Mouse (Mus musculus) CH12.LX (cell line): ENCODE measurements around the gene Myh9. TPM values are rescaled to one million over a fixed set of nuclear protein-coding genes. Genes with fewer than 3 reads are reported as not detected.
A peak's percentile ranks its signal among the peaks of the same experiment; 100 is the strongest.

Experiments used
- DNase-seq: peaks from one replicate; pipeline ENCODE4 v3.0.0-alpha.2; 2013; ENCODE audit errors: extremely low read depth
- H3K27ac ChIP-seq: 2 replicates; pipeline ENCODE4 v1.5.1; 2012; ENCODE audit warnings: low read depth, mild to moderate bottlenecking, control low read depth, moderate library complexity; ENCODE audit not compliant: insufficient read depth
- H3K27me3 ChIP-seq: replicated peaks from 2 replicates; pipeline ENCODE3; 2012; ENCODE audit warnings: inconsistent platforms
- H3K36me3 ChIP-seq, 2 experiments: replicated peaks in 1 of 2; 2 replicates each; pipeline versions ENCODE3 to v1.6.1; 2012; ENCODE audit warnings: inconsistent platforms in 1 of 2, low read length in 1 of 2, mild to moderate bottlenecking in 1 of 2, mixed read lengths in 1 of 2, moderate library complexity in 1 of 2; ENCODE audit not compliant: control insufficient read depth in 1 of 2, insufficient read depth in 1 of 2
- H3K4me1 ChIP-seq, 2 experiments: 2 replicates each; pipeline ENCODE4 v1.6.1; 2012; ENCODE audit warnings: inconsistent platforms in 1 of 2, moderate library complexity in 1 of 2; ENCODE audit not compliant: insufficient read depth in 2 of 2, control insufficient read depth in 1 of 2
- H3K4me2 ChIP-seq: 2 replicates; pipeline ENCODE4 v1.6.1; 2012; ENCODE audit warnings: low read depth, mild to moderate bottlenecking, control low read depth; ENCODE audit not compliant: poor library complexity, insufficient read depth, severe bottlenecking
- H3K4me3 ChIP-seq, 3 experiments: fragments of 150-350 bp in 1 of 3; sonication (generic) in 1 of 3; replicated peaks in 1 of 3; 2 replicates each; pipeline versions ENCODE3 to v1.5.1; 2011 to 2012; ENCODE audit warnings: low read depth in 2 of 3, low read length in 2 of 3, mild to moderate bottlenecking in 2 of 3, moderate library complexity in 2 of 3, control low read depth in 1 of 3, improper control_type of control experiment in 1 of 3, inconsistent platforms in 1 of 3, mixed read lengths in 1 of 3; ENCODE audit not compliant: poor library complexity in 1 of 3
- H3K79me2 ChIP-seq: replicated peaks from 2 replicates; pipeline ENCODE4 v1.6.1; 2012; ENCODE audit warnings: mild to moderate bottlenecking, moderate library complexity; ENCODE audit not compliant: control insufficient read depth, poor library complexity, insufficient read depth, severe bottlenecking; ENCODE audit errors: extremely low read depth
- H3K9ac ChIP-seq: 2 replicates; pipeline ENCODE4 v1.6.1; 2012; ENCODE audit warnings: low read depth, mild to moderate bottlenecking, control low read depth, moderate library complexity; ENCODE audit not compliant: insufficient read depth
- H3K9me3 ChIP-seq: replicated peaks from 2 replicates; pipeline ENCODE3; 2012; ENCODE audit warnings: low read length, inconsistent platforms, mixed read lengths
- BHLHE40 ChIP-seq: IDR thresholded peaks from 2 replicates; pipeline ENCODE4 v1.6.1; 2011; ENCODE audit warnings: mild to moderate bottlenecking, low read depth, low read length, improper control_type of control experiment
- CHD1 ChIP-seq: IDR thresholded peaks from 2 replicates; pipeline ENCODE4 v1.6.1; 2012; ENCODE audit warnings: low read depth, low read length, improper control_type of control experiment, inconsistent platforms
- E2F4 ChIP-seq: IDR thresholded peaks from 2 replicates; pipeline ENCODE4 v1.6.1; 2011; ENCODE audit warnings: low read depth, low read length, improper control_type of control experiment; ENCODE audit not compliant: insufficient replicate concordance
- ETS1 ChIP-seq: conservative IDR thresholded peaks from 2 replicates; pipeline ENCODE4 v1.6.1; 2012; ENCODE audit warnings: low read depth, mild to moderate bottlenecking, inconsistent platforms, low read length, improper control_type of control experiment, moderate library complexity
- GABPA ChIP-seq: IDR thresholded peaks from 2 replicates; pipeline ENCODE4 v1.6.1; 2012; ENCODE audit warnings: low read depth, low read length, improper control_type of control experiment, inconsistent platforms; ENCODE audit not compliant: insufficient replicate concordance
- IRF4 ChIP-seq: IDR thresholded peaks from 2 replicates; pipeline ENCODE4 v1.6.1; 2014; ENCODE audit warnings: low read depth, mild to moderate bottlenecking, inconsistent platforms, low read length, improper control_type of control experiment
- JUND ChIP-seq: conservative IDR thresholded peaks from 2 replicates; pipeline ENCODE4 v1.6.1; 2011; ENCODE audit warnings: low read depth, low read length, improper control_type of control experiment
- MAFK ChIP-seq: IDR thresholded peaks from 2 replicates; pipeline ENCODE4 v1.6.1; 2011; ENCODE audit warnings: low read length, improper control_type of control experiment; ENCODE audit not compliant: insufficient replicate concordance
- MAX ChIP-seq: IDR thresholded peaks from 2 replicates; pipeline ENCODE4 v1.6.1; 2011; ENCODE audit warnings: low read length, improper control_type of control experiment
- MAZ ChIP-seq: IDR thresholded peaks from 2 replicates; pipeline ENCODE4 v1.6.1; 2012; ENCODE audit warnings: low read depth, mild to moderate bottlenecking, inconsistent platforms, low read length, improper control_type of control experiment, moderate library complexity
- MXI1 ChIP-seq: IDR thresholded peaks from 2 replicates; pipeline ENCODE4 v1.6.1; 2011; ENCODE audit warnings: mild to moderate bottlenecking, low read depth, low read length, improper control_type of control experiment
- MYC ChIP-seq: IDR thresholded peaks from 2 replicates; pipeline ENCODE4 v1.6.1; 2011; ENCODE audit warnings: low read depth, mild to moderate bottlenecking, improper control_type of control experiment, low read length
- NELFE ChIP-seq: IDR thresholded peaks from 2 replicates; pipeline ENCODE4 v1.6.1; 2011; ENCODE audit warnings: low read depth, low read length, improper control_type of control experiment
- NRF1 ChIP-seq: IDR thresholded peaks from 2 replicates; pipeline ENCODE4 v1.6.1; 2014; ENCODE audit warnings: low read depth, mild to moderate bottlenecking, inconsistent platforms, low read length, improper control_type of control experiment, moderate library complexity
- PAX5 ChIP-seq: IDR thresholded peaks from 2 replicates; pipeline ENCODE4 v1.6.1; 2012; ENCODE audit warnings: low read length, inconsistent platforms, mixed read lengths
- RAD21 ChIP-seq: IDR thresholded peaks from 2 replicates; pipeline ENCODE4 v1.6.1; 2011; ENCODE audit warnings: low read depth, mild to moderate bottlenecking, low read length, improper control_type of control experiment, moderate library complexity
- USF1 ChIP-seq: IDR thresholded peaks from 2 replicates; pipeline ENCODE4 v1.6.1; 2014; ENCODE audit warnings: low read depth, mild to moderate bottlenecking, inconsistent platforms, low read length, improper control_type of control experiment
- ZKSCAN1 ChIP-seq: IDR thresholded peaks from 2 replicates; pipeline ENCODE4 v1.6.1; 2012; ENCODE audit warnings: low read depth, inconsistent platforms, low read length, improper control_type of control experiment, borderline replicate concordance
- ZMIZ1 ChIP-seq: IDR thresholded peaks from 2 replicates; pipeline ENCODE4 v1.6.1; 2012; ENCODE audit warnings: low read depth, mild to moderate bottlenecking, inconsistent platforms, low read length, improper control_type of control experiment
- ZNF384 ChIP-seq: IDR thresholded peaks from 2 replicates; pipeline ENCODE4 v1.6.1; 2012; ENCODE audit warnings: low read depth, low read length, improper control_type of control experiment, inconsistent platforms
- dilution Hi-C: fragments of 300-500 bp; cut with MboI; formaldehyde crosslinking; loops from 2 replicates; pipeline ENCODE4 v1.14.3; 2020; ENCODE audit warnings: low sequenced_read_pairs; ENCODE audit not compliant: extremely low pct_unique_long_range_greater_than_20kb, extremely low pct_ligation_motif_present
- in situ Hi-C: fragments of 300-500 bp; cut with MboI; formaldehyde crosslinking; loops from 3 replicates; pipeline ENCODE4 v1.14.3; 2019; ENCODE audit warnings: low sequenced_read_pairs, low pct_ligation_motif_present, low pct_unique_long_range_greater_than_20kb, mixed read lengths
- polyA plus RNA-seq: library from polyadenylated mRNA; unstranded; fragments of >175 nt; gene quantifications from 2 replicates; pipeline ENCODE4 v1.2.1, GENCODE M21; 2012; ENCODE audit warnings: low read depth; ENCODE audit not compliant: insufficient read length
- total RNA-seq, 2 experiments: library from RNA; depleted of rRNA; stranded (reverse); fragments of 300-350 nt in 1 of 2; fragments of >200 nt in 1 of 2; gene quantifications; 2 replicates each; pipeline ENCODE4 v1.2.3; 2012 to 2014

Myh9 gene
- total and polyA plus RNA-seq, 3 experiments: 43.8 to 165 (median 146) TPM

GRCm38 (mm10) chr15:77813639-77814375, 28.2 kb downstream of the Myh9 start:
- DNase-seq: no peak
- no peaks in the 10 kb centered on the region for H3K27me3 ChIP-seq
- peak overlapping the region; percentile 46 for H3K27ac ChIP-seq
- no peaks in the 10 kb centered on the region for H3K9me3 ChIP-seq
- peaks cover 94% of the 10 kb centered on the region for H3K79me2 ChIP-seq
- peaks cover 66 to 99% of the 10 kb centered on the region in 2 experiments for H3K4me1 ChIP-seq
- dilution Hi-C loops (no loop called here), in situ Hi-C loops (no loop called here)
- no peak overlapping the region for H3K4me3 ChIP-seq
- H3K4me2 ChIP-seq: no peak overlapping the region
- 0 out of 2 replicates have a peak overlapping the region, but pooled peaks have one; percentile 13 for H3K9ac ChIP-seq
- TF ChIP-seq ZMIZ1 (no peak), USF1 (no peak), MAFK (no peak), E2F4 (no peak), MAX (no peak), PAX5 (no peak), GABPA (no peak), NELFE (no peak), MAZ (no peak), BHLHE40 (no peak), RAD21 (no peak), ETS1 (no peak), ZKSCAN1 (no peak), JUND (no peak), MYC (no peak), ZNF384 (no peak), IRF4 (no peak), NRF1 (no peak), CHD1 (no peak), MXI1 (no peak)
- peaks cover 42 to 68% of the 10 kb centered on the region in 2 experiments for H3K36me3 ChIP-seq

GRCm38 (mm10) chr15:77812578-77812977, 29.4 kb downstream of the Myh9 start:
- dilution Hi-C loops: no loop called here
- no peak for TF ChIP-seq NRF1
- TF ChIP-seq MXI1: no peak
- H3K36me3 ChIP-seq: peaks cover 47 to 72% of the 10 kb centered on the region in 2 experiments
- no peaks in the 10 kb centered on the region for H3K9me3 ChIP-seq
- H3K4me3 ChIP-seq: no peak overlapping the region
- H3K27ac ChIP-seq: no peak overlapping the region
- no peaks in the 10 kb centered on the region for H3K27me3 ChIP-seq
- H3K9ac ChIP-seq: no peak overlapping the region
- H3K4me2 ChIP-seq: no peak overlapping the region
- H3K4me1 ChIP-seq: peaks cover 58 to 99% of the 10 kb centered on the region in 2 experiments
- peaks cover 91% of the 10 kb centered on the region for H3K79me2 ChIP-seq
- DNase-seq: no peak
- in situ Hi-C loops: no loop called here
